Mouse (Mus musculus): ENCODE data around the gene Cbfa2t2.

Gene Cbfa2t2

DNA sequence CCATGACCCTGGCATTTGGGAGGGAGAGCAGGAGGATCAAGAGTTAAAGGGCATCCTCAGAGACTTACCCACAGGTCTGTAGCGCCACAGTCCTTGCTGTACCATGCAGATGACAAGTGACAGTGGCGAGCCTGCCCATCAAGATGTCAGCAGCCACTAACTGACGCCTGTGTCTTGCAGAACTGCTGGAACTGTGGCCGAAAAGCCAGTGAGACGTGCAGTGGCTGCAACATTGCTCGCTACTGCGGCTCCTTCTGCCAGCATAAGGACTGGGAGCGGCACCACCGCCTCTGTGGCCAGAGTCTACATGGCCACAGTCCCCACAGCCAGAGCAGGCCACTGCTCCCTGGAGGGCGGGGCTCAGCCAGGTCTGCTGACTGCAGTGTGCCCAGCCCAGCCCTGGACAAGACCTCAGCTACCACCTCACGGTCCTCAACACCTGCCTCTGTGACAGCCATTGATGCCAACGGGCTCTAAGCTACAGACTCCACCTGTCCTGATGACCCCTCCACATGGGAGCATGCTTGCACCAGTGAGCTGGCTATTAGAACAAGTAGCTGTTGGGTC is 98.5 kb downstream of the Cbfa2t2 start:
- DNase-seq (ENCODE audit: low spot score in 2 of 2): no peak

DNA sequence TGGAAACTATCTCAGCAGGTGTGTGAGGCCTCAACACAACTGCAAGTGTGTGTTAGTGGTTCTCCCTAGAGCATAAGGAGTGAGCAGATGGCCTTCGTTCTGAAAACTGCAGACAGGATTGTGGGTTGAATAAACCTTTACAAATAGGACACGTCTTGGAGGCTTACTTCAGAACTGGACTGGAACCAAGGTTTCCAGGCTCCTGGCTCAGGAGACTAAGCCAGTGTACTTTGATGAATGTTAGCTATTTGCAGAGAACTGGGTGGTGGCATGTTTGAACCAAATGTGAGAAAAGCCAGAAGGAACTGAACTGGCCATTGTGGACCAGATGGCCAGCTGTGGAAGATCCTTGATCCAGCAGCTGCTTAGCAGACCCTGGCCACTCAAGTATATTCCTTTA is 102.0 kb downstream of the Cbfa2t2 start:
- DNase-seq (ENCODE audit: low spot score in 2 of 2): peak; percentile 66 to 84

DNA sequence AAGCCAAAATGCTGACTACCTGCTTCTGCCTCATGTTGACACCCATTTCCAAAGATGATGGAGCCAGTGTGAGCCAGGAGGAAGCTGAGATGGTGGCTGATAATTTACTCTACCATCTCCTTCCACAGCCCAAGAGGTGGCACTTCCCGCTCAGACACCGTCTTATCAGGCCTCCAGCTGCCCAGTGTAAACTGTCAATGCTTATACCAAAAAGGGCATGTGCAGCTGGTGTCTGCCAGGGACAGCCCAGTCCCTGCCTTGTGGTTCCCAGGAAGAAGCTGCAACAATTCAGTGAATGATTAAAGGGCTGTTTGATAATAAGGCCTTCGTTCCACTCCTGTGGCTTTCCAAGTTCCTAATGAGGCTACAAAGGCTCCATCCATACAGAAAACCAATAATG is 102.4 kb downstream of the Cbfa2t2 start:
- no peak for DNase-seq (ENCODE audit: low spot score in 2 of 2)

- DNase-seq (ENCODE audit: low spot score in 2 of 2): peak; percentile 40 to 74
Measured at GRCm38 (mm10) chr2:154539720-154540119, 103.4 kb downstream of the Cbfa2t2 start.

GRCm38 (mm10) chr2:154541630-154542029 is 105.3 kb downstream of the Cbfa2t2 start:
- DNase-seq (ENCODE audit: low spot score in 2 of 2): no peak

DNA sequence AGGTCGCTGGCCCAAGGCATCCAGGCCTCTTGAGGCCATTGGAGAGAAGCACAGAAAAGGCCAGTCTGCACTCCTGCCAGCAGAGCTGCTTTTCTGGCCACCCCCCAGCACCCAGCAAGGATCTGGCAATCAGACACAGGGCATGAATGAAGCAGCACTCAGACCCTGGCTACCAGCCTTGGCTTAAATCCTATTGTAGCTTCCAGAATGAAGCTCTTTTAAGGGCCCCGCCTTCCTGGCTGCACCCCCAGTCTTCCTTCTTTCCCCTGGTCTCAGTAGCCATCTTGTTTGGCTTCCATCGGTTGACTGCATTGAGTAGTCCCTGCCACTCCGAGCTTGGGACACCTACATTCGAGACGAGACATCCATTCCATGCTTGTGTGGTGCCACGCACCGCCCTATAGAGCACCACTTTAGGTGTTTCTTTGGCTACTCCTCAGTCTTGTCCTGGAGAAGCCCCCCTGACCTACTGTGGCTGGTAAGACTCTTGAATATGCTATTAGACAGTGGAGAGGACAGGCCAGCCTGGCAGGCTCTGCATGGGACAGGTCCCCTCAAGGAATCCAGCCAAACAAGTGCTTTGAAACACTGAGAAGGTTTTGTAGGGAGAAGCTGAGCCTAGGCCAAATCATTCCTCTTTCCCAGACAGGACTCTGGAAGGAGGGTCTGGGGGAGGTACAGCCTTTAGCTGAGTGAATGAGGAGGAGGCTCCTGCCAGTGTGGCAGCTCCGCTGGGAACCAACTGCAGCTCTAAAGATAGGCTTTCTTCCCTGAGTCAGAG is 107.5 kb downstream of the Cbfa2t2 start:
- peak; percentile 60 to 81 for DNase-seq (ENCODE audit: low spot score in 2 of 2)

DNA sequence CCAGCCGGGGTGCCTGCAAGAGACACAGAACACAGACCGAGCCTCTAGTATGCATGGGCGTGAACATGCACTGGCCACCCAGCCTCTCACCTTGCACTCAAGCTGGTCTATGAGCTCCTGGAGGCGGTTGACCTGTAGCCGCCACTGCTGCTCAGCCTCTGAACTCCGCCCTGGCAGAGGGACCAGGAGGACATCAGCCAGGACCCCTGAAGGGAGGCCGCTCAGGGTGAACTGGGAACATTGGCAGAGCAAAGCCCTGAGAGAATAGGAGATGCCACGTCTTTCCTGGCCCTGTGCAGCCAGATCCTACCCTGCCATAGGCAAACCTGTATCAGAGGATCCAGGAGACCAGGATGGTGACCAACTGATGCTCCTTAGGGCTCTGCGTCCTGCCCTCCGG is 110.4 kb downstream of the Cbfa2t2 start, which contains the start of gene 1700003F12Rik:
Gene 1700003F12Rik (plus strand): TSS at position 375 of the 400 bp plus-strand sequence.
- no peak for DNase-seq (ENCODE audit: low spot score in 2 of 2)

- DNase-seq (ENCODE audit: low spot score in 2 of 2): no peak
Measured at GRCm38 (mm10) chr2:154548688-154549087, 112.4 kb downstream of the Cbfa2t2 start.

- DNase-seq (ENCODE audit: low spot score in 2 of 2): peak; percentile 61 to 62
Measured at GRCm38 (mm10) chr2:154549127-154549885, 113.0 kb downstream of the Cbfa2t2 start.

DNA sequence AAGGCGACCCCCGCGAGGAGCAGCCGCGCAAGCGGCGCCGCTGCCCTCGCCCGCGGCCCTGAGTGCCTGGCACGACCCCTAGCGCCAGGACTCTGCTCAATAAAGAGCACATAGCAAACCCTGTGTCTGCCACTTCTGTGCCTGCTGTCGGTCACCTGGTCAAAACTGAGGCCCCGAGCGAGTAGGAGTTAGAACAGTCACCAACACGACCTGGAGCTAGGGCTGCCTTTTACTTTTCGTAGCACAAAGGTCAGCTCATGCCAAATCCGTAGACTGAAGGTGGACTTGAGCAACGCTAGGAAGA is 113.6 kb downstream of the Cbfa2t2 start:
- no peak for DNase-seq (ENCODE audit: low spot score in 2 of 2)

GRCm38 (mm10) chr2:154550937-154551336 is 114.7 kb downstream of the Cbfa2t2 start:
- no peak for DNase-seq (ENCODE audit: low spot score in 2 of 2)

- no peak for DNase-seq (ENCODE audit: low spot score in 2 of 2)
Measured at GRCm38 (mm10) chr2:154551476-154551875, 115.2 kb downstream of the Cbfa2t2 start, which contains the start of gene Actl10. Gene Actl10 (plus strand): TSS chr2:154551776.

GRCm38 (mm10) chr2:154551927-154552326 is 115.6 kb downstream of the Cbfa2t2 start:
- DNase-seq (ENCODE audit: low spot score in 2 of 2): no peak

DNA sequence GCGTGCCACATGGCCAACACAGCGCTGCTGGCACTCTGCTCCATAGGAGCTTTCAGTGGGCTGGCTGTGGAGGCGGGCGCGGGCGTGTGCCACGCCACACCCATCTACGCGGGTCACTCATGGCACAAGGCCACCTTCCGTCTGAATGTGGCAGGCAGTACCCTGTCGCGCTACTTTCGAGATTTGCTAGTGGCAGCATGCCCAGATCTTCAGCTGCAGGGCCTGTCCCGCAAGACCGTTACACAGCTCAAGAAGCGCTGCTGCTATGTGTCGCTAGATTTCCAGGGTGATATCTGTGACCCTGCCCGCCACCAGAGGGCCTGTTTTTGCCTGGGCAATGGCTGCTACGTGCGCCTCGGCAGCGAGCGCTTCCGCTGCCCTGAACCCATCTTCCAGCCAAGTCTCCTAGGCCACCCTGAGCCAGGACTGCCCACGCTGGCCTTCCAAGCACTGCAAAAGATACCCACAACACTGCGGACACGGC is 116.2 kb downstream of the Cbfa2t2 start:
- peak; percentile 66 to 72 for DNase-seq (ENCODE audit: low spot score in 2 of 2)

DNA sequence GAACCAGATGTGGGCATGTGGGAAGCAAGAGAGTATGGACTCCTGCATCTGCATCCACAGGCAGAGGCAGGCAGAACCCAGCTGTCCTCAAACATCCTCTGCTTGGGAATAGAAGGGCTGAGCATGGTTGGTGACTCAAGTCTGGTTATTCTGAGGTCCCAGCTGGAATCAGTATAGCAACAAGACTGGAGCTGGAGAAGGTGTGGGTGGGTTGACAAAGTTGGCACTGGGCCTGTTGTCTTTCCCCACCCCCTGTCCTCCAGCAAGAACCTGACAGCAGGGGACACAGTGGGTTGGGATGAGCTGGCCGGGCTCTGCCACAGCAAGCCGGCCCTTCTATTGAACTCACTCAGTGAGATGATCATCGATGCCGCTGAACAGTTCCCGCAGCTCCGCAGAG is 119.0 kb downstream of the Cbfa2t2 start:
- peak; percentile 74 to 81 for DNase-seq (ENCODE audit: low spot score in 2 of 2)

DNA sequence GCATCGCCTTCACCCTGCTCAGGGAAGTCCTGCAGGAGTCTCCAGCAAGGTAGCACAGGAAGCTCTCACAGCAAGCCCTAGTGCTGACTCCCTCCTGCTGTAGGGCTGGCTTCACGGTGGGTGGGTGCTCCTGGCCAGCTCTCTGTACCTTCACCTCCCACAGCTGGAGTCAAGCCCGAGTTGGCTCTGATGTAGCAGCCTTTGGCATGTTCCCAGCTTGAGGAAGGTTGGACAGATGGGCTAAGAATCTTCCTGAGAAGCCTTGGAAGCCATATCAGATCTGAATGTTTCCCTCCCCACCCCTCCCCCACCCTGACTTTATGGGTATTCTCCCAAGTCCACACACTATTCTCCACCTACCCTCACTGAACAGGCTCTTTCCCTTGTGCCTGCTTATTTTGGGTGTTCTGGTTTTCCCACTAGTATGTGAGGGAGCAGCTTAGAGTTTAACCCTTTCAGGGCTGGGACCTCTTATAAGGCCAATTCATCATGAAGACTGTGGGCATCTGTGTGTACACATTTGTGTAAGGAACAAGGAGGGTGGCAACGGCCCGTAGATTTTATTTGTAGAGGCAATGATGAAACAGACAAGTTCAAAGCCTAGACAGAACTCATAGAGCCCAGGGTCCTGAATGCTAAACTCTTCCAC is 121.0 kb downstream of the Cbfa2t2 start:
- peak; percentile 60 to 61 for DNase-seq (ENCODE audit: low spot score in 2 of 2)

GRCm38 (mm10) chr2:154558264-154559039 is 122.2 kb downstream of the Cbfa2t2 start, which contains the start of gene Necab3:
Gene Necab3 (minus strand): TSS chr2:154558890.
- peak; percentile 72 to 73 for DNase-seq (ENCODE audit: low spot score in 2 of 2)

- DNase-seq (ENCODE audit: low spot score in 2 of 2): no peak
Measured at GRCm38 (mm10) chr2:154563612-154564170, 127.4 kb downstream of the Cbfa2t2 start.

GRCm38 (mm10) chr2:154565562-154565961 is 129.3 kb downstream of the Cbfa2t2 start:
- peak in 1 of 2 experiments; percentile 56 for DNase-seq (ENCODE audit: low spot score in 2 of 2)

GRCm38 (mm10) chr2:154566641-154567040 is 130.4 kb downstream of the Cbfa2t2 start:
- DNase-seq (ENCODE audit: low spot score in 2 of 2): no peak

DNA sequence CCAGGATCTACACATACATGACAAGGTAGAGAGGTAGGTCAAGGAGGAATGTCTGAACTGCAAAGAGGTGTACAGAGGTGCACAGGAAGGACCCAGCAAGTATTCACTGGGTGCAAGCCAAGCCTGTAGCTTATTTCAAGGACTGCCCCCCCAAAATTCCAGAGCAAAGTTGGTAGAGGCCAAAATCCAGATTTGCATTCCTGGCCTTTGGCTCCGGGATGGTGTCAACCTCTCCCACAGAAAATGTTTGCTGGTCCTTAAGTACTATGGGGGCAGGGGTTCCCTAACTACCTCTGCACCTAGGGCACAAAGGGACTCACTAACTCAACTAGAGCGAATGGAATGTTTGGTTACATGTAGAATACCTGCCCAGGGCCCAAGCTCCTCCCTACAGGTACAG is 131.5 kb downstream of the Cbfa2t2 start:
- no peak for DNase-seq (ENCODE audit: low spot score in 2 of 2)

Data from frontal cortex, postnatal 36 days (tissue).